Mouse (Mus musculus): Measurements from ENCODE around the gene Ppib. TPM values are rescaled to one million over a fixed set of nuclear protein-coding genes. Genes with fewer than 3 reads are reported as not detected.

Gene Ppib
- total RNA-seq (2021), result 100 to 1,000 TPM; 268 to 273 TPM
- long read RNA-seq, transcript Ppib-201 (5 exons, 892 nt), result major isoform, 243 of 264 reads
- long read RNA-seq, partial matches to known transcripts, result 6 of 264 reads
- long read RNA-seq, other reads (novel, unspliced or antisense), result 11 of 264 reads

- DNase-seq (ENCODE audit: low spot score in 2 of 2), result peak; percentile 95 to 98
Measured at GRCm38 (mm10) chr9:66059583-66060307, at the start of gene Ppib. Gene Ppib (plus strand): TSS chr9:66060222.

DNA sequence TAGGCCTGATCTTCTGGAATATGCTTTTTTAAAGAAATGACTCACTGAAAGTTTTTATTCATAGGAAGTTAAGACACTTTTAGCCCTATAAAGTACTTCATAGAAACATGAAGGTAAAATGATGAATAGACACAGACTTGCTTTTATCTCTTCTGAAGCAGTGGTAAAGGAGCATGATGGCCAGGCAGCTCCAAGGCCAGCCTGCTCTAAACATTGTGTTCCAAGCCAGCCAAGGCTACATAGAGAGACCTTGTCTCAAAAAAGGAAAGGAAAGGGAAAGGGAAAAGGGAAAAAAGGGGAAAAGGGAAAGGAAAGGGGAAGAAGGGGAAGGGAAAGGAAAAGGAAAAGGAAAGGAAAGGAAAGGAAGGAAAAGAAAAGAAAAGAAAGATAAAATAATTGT, 39.4 kb upstream of the Ppib start:
- no peak for DNase-seq (ENCODE audit: low spot score in 2 of 2)

GRCm38 (mm10) chr9:66038082-66038481, 21.9 kb upstream of the Ppib start:
- no peak for DNase-seq (ENCODE audit: low spot score in 2 of 2)

DNA sequence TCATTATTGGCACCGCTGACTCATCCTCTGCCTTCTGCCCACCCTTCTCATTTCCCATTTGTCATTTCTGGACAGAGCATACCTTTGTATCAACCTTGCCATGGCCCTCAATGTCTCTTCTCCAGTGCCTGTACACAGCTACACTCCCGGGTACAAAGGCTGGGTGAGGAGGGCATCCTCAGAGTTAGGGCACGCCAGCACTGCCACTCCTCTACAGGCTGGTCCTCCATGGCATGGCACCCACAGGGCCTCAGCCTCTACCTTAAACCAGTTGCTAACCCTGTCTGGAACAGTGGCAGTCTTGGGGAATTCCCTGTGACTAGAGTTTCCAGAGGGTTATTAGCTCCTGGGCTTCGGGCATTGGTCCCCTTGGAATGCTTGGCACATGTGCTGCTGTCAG, 21.4 kb upstream of the Ppib start:
- DNase-seq (ENCODE audit: low spot score in 2 of 2), result no peak

DNA sequence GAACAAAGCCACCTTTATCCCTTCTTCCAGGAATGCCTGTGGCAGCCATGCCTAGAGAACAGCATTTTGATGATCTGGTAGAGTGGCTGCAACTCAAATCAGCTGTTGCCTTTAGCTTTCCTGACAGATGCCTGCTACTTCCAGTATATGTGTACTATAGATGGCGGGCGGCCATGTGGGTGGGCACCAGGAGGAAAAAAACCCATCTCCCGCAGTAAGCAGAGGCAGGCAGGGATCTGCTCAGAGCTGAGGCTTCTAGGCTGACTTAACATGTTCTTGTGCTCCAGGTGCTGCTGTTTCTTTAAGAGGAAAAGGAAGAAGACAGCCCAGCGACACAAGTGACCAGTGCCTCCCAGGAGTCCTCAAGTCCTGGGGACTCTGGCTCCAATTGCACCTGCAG, 20.7 kb upstream of the Ppib start:
- DNase-seq (ENCODE audit: low spot score in 2 of 2), result no peak

DNA sequence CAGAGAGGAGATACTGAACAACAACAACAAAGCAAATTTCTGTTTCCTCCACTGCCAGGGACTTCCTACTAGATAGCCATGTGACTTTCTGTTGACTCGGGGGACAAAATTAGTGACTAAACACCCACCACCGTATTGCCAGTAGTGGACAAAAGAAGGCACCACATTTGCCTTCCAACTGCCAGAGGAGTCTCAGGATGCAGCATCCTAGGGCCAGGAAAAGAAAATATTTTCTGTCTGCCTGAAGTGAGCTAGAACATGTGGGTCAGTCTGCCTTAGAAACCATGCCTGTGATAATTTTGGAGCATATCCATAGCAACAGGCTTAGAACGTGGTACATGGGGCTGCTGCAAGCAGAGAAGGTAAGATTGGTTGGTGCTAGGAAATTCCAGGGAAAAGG, 19.2 kb upstream of the Ppib start:
- DNase-seq (ENCODE audit: low spot score in 2 of 2), result no peak

GRCm38 (mm10) chr9:66042331-66042730, 17.7 kb upstream of the Ppib start:
- DNase-seq (ENCODE audit: low spot score in 2 of 2), result no peak

GRCm38 (mm10) chr9:66043241-66043640, 16.8 kb upstream of the Ppib start:
- DNase-seq (ENCODE audit: low spot score in 2 of 2), result no peak

DNA sequence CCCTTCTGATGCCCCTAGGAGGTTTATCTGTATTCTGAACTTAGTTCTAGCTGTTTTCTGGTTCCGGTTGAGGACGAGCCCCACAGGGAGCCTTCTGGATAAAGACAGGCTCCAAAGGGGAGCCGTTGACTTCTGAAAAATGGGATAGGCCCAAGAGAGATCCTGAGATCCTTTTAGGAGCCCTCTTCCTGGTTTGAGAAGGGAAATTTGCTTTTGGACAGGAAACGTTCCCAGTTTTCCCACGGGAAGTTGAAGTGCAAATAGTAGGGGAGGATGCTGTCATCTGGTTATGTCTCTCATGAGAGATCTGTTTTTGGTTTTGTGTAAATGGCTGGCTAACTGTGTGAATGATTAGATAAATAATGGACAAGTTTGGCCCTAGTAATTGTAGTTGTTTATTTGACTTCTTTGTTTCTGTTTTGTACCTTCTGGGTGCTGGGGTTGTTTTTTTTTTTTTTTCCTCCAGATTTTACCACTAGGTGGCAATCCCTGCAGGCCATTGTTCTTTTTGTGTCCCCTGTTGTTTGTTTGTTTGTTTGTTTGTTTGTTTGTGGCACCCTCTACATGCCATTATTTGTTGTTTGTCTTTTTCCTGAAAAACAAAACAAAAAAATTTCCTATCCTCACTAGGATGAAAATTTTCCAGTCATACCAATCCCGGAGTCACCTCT, 10.0 kb upstream of the Ppib start:
- no peak for DNase-seq (ENCODE audit: low spot score in 2 of 2)

- DNase-seq (ENCODE audit: low spot score in 2 of 2), result no peak
Measured at GRCm38 (mm10) chr9:66051493-66051892, 8.5 kb upstream of the Ppib start.

- no peak for DNase-seq (ENCODE audit: low spot score in 2 of 2)
Measured at GRCm38 (mm10) chr9:66052731-66053130, 7.3 kb upstream of the Ppib start.

DNA sequence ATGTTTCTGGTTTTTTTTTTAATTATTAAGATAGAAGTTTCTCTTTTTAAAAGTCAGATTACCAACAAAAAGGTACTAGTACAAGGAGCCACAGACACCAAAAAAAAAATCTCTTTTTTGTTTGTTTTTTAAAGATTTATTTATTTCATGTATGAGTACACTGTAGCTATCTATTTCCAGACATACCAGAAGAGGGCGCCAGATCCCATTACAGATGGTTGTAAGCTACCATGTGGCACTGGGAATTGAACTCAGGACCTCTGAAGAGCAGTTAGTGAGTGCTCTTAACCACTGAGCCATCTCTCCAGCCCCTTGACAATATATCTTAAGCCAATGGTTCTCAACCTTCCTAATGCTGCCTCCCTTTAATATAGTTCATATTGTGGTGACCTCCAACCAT, 6.4 kb upstream of the Ppib start:
- DNase-seq (ENCODE audit: low spot score in 2 of 2), result no peak

- no peak for DNase-seq (ENCODE audit: low spot score in 2 of 2)
Measured at GRCm38 (mm10) chr9:66060308-66060647, 256 bp downstream of the Ppib start.

DNA sequence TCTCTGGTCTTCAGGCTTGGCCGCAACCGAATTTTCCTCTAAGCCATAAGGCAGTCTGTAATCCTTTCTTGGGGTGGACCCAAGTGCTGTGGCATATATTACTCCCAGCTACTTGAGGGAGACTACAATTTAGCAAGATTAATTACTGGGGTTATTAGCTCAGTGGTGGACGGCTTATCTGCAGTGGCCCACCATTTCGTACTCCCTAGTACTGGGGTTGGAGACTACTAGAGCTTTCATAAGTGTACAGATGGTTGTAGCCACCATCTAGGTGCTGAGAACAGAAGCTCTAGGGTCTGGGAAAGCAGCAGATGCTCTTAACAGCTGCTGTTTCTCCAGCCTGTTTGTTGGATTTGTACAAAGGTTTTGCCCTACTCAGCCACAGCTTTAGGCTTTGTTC, 964 bp downstream of the Ppib start:
- no peak for DNase-seq (ENCODE audit: low spot score in 2 of 2)

DNA sequence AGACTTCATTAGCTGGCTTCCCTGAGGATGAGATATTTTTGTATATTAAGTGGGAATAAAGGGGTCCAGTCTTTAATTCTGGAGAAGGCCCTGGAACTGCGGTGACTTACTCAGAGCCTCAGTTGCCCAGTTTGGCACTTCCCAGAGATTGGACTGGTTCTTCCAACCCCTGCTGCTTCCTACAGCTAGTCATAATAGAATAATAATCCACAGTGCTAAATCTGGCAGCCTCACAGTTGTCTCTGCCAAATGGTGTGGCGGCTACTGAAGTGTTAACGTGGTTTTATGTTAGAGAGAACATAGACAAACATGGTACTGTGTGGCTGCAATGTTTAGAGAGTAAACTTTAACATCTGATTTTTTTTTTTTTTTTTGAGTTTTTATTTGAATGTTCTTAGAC, 1.6 kb downstream of the Ppib start:
- DNase-seq (ENCODE audit: low spot score in 2 of 2), result no peak

DNA sequence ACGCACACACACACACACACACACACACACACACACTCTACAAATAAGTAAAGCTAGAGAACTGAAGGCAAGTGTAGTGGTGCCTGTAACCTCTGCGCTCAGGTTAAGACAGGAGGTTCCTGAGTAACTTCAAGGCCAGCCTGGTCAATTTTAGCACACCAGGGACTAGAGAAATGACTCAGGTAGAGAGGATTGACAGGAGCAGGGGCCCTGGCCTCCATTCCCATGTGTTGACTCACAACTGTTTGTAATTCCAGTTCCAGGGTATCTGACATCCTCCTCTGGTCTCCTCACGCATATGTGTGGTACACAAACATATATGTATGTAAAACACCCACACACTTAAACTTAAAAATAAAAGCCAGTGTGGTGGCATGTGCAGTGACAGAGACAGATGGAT, 3.4 kb downstream of the Ppib start:
- no peak for DNase-seq (ENCODE audit: low spot score in 2 of 2)

GRCm38 (mm10) chr9:66064316-66064715, 4.3 kb downstream of the Ppib start:
- no peak for DNase-seq (ENCODE audit: low spot score in 2 of 2)

DNA sequence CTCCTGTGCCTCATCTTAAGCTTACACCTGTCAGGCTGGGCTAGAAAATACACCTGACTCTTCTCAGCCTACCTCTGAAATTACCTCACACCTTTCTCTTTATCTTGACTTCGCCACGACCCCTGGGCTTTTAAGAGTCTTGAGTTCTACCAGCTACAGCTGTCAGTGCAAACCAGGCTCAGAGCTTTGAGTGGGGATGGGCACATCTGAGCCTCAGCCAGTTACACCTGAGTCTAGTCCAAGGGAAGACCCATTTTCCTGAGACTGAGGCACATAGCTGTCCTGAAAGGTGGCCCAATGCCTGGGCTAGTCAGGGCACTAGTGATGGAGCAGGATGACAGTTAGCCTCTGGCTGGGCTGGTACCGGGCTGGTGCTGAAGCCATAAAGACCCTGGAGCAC, 6.8 kb downstream of the Ppib start:
- no peak for DNase-seq (ENCODE audit: low spot score in 2 of 2)

DNA sequence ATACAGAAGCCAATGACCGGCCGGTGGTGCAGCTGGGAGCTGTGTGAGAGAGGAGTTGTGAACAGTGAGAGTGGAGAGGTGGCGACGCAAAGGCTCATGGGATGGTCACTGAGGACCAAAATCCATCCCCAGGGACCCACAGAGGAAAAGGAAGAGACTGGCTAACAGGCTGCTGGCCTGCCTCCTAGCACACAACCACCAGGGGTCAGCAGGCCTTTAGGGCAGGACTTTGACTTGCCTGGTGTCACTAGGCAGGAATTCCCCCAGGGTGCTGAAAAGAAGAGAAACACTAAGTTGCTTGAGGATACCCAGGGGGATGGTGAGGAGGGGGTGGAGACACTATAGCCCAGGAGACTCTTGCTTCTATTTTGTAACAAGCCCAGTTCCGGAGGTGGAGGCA, 7.5 kb downstream of the Ppib start:
- peak in 1 of 2 experiments; percentile 52 for DNase-seq (ENCODE audit: low spot score in 2 of 2)

GRCm38 (mm10) chr9:66068056-66068455, 8.0 kb downstream of the Ppib start:
- DNase-seq (ENCODE audit: low spot score in 2 of 2), result no peak

DNA sequence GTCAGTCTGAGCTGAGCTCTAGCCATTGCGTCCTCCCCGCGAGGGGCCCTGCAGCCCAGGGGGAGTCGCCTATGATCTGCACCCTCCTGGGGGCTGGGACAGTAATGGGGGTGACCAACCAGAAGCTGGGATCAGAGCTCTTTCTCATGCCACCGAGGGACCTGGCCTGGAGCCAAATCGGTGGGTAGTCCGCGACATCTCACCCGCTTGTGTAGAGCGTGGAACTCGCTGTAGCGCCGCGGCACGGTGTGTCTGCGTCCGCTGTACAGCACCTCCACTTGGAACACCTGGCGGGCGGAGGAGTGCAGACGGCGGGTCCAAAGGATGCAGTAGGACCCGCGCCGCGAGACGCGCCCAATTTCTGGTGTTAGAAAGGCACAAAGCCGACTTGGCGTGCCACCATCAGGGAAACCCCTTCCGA, 9.0 kb downstream of the Ppib start:
- DNase-seq (ENCODE audit: low spot score in 2 of 2), result peak; percentile 43 to 54

DNA sequence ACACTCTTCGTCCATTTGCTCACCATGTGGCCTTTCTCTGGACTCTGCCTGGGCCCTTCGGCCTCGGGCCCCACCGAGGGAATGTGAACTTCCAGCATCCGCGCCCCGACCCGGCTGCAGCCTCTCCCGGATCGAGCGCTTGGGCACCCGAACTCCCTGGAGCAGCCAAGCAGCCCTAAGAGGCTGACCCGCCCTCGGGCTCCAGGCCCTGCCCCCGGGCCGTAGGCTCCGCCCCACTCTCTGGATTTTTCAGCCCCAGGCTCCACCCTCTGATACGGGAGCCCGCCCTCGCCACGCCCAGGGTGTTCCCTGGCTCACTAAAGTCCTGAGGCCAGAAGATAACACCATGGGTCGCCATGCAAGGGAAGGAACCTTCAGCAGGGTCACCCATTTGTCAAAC, 9.6 kb downstream of the Ppib start, which contains the start of gene Snx22:
TSS of gene Snx22 (minus strand) at position 137 of the 400 bp plus-strand sequence.
- DNase-seq (ENCODE audit: low spot score in 2 of 2), result peak; percentile 65 to 77

DNA sequence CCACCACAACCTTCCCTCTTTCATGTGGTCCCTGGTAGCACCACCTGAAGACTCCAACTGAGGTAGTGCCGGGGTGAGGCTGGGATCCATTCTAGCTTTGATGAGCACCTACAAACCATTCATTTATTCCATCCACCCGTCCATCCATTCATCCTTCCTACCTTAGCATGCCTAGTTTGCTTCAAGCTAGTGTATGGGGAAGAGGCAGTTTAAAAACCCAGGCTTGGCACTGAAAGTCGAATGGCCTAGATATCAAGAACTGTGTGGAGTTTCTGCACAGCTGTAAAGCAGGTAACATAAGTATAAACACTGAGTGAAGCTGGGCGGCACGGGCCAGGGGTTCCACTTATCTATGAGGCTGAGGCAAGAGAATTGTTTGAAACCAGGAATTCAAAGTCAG, 10.1 kb downstream of the Ppib start:
- DNase-seq (ENCODE audit: low spot score in 2 of 2), result no peak
